Mouse (Mus musculus) Muller cell, postnatal 12 days (primary cell): ENCODE data around the gene Fbxl7.

Experiments
- DNase-seq: peaks from one replicate; pipeline ENCODE4 v3.0.0-alpha.2; 2015; ENCODE audit errors: inconsistent ontology term

The Fbxl7 gene

DNA sequence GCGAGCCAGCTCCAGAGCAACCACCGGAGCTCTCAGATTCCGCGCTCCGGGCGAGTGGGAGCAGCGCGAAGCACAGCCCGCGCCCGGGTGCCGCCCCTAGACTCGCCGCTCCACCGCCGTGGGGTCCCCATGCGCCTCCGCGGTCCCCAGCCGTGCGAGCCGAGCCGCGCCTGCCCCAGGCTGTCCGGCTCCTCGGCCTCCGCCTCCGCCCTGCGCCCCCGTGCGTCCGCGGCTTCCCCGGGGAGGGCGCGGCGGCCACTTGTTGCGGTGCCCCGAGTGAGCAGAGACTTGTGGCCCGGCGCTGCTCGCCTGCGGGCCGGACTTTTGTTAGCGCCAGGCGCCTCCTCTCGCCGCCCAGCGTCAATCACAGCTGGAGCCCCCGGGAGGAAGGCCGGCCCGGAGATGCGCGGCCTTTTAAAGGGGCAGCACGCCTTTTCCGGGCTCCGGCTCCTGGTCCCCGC, at the start of gene Fbxl7:
Gene Fbxl7 (minus strand): TSS at position 330 of the 461 bp plus-strand sequence.
- DNase-seq = peak; percentile 94

- DNase-seq = no peak
Measured at GRCm38 (mm10) chr15:26922026-26922425, 26.6 kb upstream of the Fbxl7 start.

DNA sequence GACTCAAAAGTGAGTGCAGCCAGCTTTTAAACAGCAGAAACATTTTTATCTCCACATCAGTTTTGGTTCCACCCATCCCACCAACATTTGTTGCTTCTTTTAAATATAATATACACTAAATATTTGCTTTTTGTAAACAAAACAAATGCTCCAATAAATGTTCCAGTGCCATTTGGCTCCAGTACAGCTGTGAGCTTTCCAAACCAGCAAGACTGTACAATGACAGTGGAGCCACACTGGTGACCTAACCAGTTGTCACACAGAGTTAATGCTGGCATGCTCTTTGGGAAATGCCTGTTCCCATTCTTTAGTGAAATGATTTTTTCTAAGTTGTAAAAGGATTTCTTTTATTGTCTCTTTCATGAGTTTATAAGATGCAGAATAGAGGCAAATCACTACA, 18.0 kb upstream of the Fbxl7 start:
- peak; percentile 18 for DNase-seq

GRCm38 (mm10) chr15:26895761-26896160, 381 bp upstream of the Fbxl7 start:
- no peak for DNase-seq

GRCm38 (mm10) chr15:26894801-26895229, 565 bp downstream of the Fbxl7 start:
- peak; percentile 72 for DNase-seq

DNA sequence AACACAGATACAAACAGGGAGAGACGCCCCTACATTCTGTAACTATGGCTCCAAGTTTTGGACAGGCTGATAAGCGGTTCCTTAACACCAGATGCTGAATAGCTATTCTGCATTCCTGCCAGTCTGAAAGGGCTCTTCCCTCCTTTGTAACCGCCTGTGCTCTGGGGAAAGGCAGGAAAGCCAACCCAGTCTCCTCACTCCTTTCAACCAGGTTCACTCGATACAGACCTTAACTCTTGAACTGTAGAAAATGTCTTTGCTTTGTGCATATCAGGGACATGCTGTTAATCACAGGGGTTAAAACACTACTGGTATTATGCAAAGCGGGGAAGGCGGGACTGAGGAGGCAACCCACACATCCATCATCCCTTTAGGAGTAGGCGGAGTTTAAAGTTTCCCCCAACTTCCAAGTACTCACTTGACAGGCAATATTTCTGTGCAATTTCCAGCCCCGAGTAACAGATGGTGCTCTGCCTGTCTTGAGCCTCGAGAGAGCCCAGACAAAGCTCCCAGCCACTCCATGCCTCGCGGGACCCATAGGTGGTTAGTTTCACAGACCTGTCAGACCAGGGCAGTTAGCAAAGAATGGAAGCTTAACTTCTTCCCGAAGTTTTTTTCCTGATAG, 1.2 kb downstream of the Fbxl7 start:
- peak; percentile 68 for DNase-seq

DNA sequence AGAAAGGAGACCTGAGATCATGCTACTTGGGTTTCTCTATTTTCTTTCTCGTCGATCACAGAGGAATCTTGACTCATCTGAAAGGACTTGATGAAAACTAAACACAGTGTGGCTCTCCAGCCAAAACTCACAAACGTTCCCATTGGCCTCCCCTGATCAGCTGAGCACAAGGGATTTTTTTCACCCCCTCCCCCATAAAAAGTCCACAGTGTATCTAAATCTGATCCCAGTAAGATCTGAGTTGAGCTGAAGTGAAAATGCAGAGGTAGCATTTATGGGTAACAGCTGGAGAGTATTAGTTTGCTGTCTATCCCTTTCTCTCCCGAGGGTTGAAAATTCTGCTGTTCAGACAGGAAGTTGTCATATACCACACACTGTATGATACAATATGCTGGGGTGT, 2.2 kb downstream of the Fbxl7 start:
- peak; percentile 4 for DNase-seq

GRCm38 (mm10) chr15:26889971-26890370, 5.4 kb downstream of the Fbxl7 start:
- no peak for DNase-seq

- no peak for DNase-seq
Measured at GRCm38 (mm10) chr15:26888170-26888569, 7.2 kb downstream of the Fbxl7 start.

DNA sequence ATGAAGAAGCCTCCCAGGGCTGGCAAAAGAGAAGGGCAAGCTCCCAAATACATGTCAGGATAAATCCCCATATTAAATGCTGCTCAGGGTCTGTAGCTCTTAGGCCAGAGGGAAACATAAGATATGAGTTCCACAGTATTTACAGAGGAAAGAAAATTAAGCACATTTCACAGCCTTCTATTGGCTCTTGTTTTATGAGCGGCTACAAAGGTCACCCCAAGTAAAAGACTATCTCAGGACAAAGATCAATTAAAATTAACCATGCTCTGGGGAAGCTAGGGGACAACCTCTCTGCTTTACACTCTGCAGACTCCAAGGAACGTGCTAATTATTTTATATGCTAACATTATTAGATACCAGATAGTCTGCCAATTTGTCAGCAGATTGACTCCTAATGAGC, 9.4 kb downstream of the Fbxl7 start:
- DNase-seq = peak; percentile 31

DNA sequence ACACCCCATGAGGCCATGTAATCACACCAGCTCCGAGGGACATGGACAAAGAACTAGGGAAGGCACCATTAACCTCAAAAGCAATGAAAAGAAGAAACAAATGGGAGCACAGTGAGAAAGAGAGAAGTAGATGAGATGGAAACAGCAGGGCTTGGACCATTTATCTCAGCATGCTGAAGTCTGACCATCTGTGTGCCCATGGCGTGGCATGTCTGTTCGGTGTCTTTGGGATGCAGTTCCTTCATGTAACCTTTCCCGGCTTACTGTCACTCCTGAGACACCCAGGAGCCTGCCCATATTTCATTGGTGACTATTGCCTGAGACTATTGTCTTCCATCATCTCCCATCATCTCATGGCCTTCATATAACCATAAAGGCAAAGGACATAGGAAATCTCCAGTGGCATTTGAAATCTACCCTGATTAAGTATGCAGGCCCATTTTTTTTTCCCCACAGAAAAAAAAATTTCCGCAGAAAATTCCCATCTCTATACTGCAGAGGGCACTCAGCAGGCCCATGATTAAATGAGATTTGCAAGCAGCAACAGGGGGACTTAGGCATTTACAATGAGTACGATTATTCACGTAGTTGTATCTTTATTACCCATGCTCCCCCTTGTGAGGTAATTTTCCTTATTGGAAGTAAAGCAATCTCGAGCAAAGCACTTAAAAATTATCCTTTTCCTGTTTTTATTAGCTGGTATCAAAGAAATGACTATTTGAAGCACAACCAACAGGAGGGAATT, 15.0 kb downstream of the Fbxl7 start:
- no peak for DNase-seq

DNA sequence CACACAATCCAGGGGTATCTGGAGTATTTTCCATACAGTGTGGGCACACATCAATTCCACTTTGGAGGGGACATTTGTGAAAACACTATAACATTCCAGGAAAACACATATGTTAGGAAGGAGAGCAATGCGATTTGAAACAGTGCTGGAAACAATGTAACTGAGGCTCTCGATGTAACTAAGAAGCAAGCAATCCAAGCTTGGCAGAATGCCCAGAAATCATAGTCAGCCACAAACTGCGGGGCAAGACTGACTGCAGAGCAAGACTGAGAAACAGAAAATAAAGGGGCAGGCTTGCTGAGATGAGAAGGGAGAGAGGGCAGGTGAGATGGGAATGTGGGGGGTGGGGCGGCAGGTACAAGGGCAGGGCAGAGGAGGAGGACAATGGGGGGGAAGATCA, 19.7 kb downstream of the Fbxl7 start:
- peak; percentile 66 for DNase-seq

DNA sequence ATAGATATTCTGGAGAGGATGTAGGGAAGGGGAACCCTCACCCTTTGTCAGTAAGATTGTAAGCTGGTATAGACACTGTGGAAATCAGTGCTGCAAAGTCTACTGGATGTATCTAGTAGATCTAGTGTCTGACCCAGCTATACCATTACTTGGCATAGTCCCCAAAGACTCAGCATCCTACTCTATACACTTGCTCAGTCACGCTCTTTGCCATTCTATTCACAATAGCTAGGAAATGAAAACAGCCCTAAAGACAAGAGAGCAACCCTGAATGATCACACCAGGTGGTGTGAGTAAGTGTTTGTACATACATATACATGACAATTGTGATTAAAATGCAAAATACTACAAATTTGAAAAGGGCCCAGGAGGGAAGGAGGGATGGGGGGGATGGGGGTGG, 23.1 kb downstream of the Fbxl7 start:
- no peak for DNase-seq

- no peak for DNase-seq
Measured at GRCm38 (mm10) chr15:26869197-26869596, 26.2 kb downstream of the Fbxl7 start.

DNA sequence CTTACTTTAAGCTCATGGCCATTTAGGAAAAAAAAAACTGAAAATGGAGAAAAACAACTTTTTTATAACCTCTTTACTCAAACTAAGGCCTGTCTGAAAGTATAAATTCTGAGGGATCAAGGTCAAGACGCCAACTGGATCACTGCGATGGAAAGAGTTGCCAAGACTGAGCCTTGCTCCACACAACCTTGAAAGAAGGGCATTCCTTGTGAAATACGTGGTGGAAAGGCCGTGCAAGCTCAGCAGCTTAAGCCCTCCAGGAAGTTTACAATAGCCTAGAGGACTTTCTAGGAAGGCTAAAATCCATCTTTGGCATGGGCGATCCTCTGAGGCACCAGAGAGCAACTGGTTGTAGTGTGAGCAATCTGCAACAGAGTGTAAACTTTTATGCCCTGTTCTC, 27.9 kb downstream of the Fbxl7 start:
- no peak for DNase-seq

GRCm38 (mm10) chr15:26862173-26862572, 33.2 kb downstream of the Fbxl7 start:
- DNase-seq = no peak

DNA sequence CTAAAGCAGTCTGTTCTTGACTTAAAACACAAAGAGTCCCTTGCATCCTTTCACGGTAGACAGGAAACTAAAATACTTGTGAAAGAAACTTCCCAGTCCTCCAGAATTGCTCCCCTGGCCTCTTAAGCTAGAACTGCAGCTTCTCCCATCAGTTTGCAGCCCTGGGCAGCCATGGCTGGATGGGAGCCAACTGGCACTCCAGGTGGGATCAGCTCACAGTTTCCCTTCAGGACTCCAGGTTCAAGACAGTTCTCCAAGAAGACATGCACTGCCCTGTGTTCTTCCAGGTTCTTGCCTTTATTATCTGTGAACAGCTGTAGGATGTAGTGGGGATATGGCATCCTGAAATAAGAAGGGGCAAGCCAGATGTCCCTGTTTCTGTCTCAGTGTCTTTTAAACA, 45.8 kb downstream of the Fbxl7 start:
- DNase-seq = no peak

- no peak for DNase-seq
Measured at GRCm38 (mm10) chr15:26842216-26842615, 53.2 kb downstream of the Fbxl7 start.

- no peak for DNase-seq
Measured at GRCm38 (mm10) chr15:26838386-26838785, 57.0 kb downstream of the Fbxl7 start.

DNA sequence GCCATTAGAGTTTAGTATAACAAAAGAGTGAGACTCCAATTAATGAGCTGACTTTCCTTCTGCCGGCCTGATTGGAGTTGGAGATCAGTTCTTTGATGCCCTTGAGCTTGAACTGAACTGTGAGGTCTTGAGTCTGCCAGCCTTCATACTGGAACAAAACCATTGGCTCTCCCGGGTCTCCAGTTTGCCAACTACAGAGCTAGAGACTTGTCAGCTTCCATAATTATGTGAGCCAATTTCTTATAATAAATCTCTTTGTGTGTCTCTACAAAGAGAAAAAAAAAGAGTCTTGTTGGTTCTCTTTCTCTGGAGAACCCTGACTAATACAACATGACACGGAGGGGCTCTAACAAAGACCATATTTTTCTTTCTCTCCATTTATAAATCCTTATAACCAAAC, 58.2 kb downstream of the Fbxl7 start:
- peak; percentile 88 for DNase-seq

GRCm38 (mm10) chr15:26834415-26834814, 61.0 kb downstream of the Fbxl7 start:
- no peak for DNase-seq

GRCm38 (mm10) chr15:26831141-26831540, 64.2 kb downstream of the Fbxl7 start:
- DNase-seq = no peak

- no peak for DNase-seq
Measured at GRCm38 (mm10) chr15:26816931-26817330, 78.4 kb downstream of the Fbxl7 start.
